Mouse (Mus musculus): ENCODE results near the gene Pigx. TPM values are rescaled to one million over a fixed set of nuclear protein-coding genes. Genes with fewer than 3 reads are reported as not detected.

Pigx gene
- polyA plus RNA-seq, 1 experiment from 2014 or later, result 95.6 TPM

DNA sequence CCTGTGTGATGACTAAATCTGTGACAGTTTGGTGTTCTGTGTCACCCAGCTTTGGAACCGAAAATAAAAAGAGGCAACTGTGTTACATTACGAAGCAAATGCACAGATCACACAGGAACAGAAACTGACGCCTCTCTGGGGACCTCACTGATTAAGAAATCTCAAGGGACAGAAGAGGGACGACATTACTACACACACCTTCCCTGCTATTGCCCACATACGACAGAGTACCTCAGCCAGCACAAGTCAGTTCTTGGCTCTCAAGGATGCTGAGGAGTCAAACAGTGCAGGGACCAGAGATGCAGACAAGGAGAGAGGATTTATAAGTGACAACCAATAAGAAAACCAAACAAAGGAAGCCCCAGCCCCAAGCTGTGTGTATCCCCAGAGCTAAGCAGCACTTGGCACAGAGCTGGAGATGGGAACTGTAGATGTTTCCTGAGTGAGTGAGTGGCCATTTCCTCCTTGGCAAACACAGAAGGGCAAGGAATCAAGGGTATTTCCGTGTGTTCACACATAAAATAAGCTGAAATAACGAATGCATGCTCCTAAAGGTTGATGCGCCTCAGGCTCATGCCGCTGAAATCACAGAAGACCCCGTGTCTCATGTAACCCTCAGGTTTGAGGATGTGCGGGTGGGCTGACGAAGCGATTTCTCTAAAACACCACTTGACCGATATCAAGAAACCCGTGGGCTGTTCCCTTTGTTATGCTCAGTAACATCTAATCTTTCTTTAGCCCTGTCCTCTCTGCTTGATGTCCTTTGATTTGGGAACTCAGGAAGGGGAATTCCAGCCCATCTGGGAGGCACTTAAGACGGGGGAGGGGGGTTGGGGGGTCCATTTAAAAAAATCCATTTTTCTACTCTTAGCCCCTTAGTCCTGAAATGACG lies 25.1 kb upstream of the Pigx start:
- peak; percentile 55; the same call in 1 of the 2 replicates for ATAC-seq (ENCODE audit: borderline replicate concordance, extremely low read depth, low FRiP score, low TSS enrichment)
- H3K4me3 ChIP-seq, result no peak overlapping the region
- H3K27me3 ChIP-seq, result no peaks in the 10 kb centered on the region
- WGBS, result 52% methylated on average over 17 of the region's 17 CpGs
- no peaks in the 10 kb centered on the region for H3K9me3 ChIP-seq
- H3K4me1 ChIP-seq, result peaks cover 4% of the 10 kb centered on the region; the same call in 1 of the 2 replicates
- H3K9ac ChIP-seq, result no peak overlapping the region
- no peak overlapping the region for H3K4me2 ChIP-seq
- H3K36me3 ChIP-seq, result no peaks in the 10 kb centered on the region
- peak overlapping the region; percentile 67 for H3K27ac ChIP-seq

DNA sequence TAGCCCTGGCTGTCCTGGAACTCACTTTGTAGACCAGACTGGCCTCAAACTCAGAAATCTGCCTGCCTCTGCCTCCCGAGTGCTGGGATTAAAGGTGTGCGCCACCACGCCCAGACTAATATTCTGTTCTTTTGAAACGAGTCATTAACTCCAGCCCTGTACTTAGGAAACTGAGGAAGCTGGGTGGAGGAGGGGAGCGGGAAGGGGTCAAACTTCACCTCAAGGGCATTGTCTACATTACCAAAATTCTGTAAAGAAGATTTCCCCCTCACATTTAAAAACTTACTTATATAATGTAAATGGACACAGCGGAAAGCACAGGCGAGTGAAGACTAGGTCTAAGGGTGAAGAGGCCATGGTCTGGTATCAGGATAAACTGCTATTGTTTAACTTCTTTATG lies 24.5 kb upstream of the Pigx start:
- Histone ChIP-seq H3K4me1 (peaks cover 4% of the 10 kb centered on the region; the same call in 1 of the 2 replicates), H3K27ac (peak overlapping the region; percentile 67; the same call in 1 of the 2 replicates), H3K9me3 (no peaks in the 10 kb centered on the region), H3K4me3 (no peak overlapping the region), H3K36me3 (no peaks in the 10 kb centered on the region), H3K4me2 (no peak overlapping the region), H3K9ac (no peak overlapping the region), H3K27me3 (no peaks in the 10 kb centered on the region)
- ATAC-seq (ENCODE audit: borderline replicate concordance, extremely low read depth, low FRiP score, low TSS enrichment), result no peak
- 80% methylated on average over 7 of the region's 7 CpGs for WGBS

- ATAC-seq (ENCODE audit: borderline replicate concordance, extremely low read depth, low FRiP score, low TSS enrichment), result no peak
These were observed 20.9 kb upstream of the Pigx start for GRCm38 (mm10) chr16:32120454-32120853.

GRCm38 (mm10) chr16:32116186-32116585 lies 16.6 kb upstream of the Pigx start:
- Histone ChIP-seq H3K4me1 (peaks cover 6% of the 10 kb centered on the region; the same call in 1 of the 2 replicates), H3K27me3 (no peaks in the 10 kb centered on the region), H3K4me2 (no peak overlapping the region), H3K27ac (no peak overlapping the region), H3K9ac (no peak overlapping the region), H3K36me3 (no peaks in the 10 kb centered on the region), H3K4me3 (no peak overlapping the region), H3K9me3 (no peaks in the 10 kb centered on the region)
- no peak for ATAC-seq (ENCODE audit: borderline replicate concordance, extremely low read depth, low FRiP score, low TSS enrichment)
- WGBS, result 26% methylated on average over 5 of the region's 5 CpGs

More at GRCm38 (mm10) chr16:32120454-32120853, 20.9 kb upstream of the Pigx start:
- Histone ChIP-seq H3K36me3 (no peaks in the 10 kb centered on the region), H3K27ac (no peak overlapping the region), H3K4me1 (peaks cover 10% of the 10 kb centered on the region), H3K4me2 (no peak overlapping the region), H3K4me3 (no peak overlapping the region), H3K27me3 (no peaks in the 10 kb centered on the region), H3K9ac (no peak overlapping the region), H3K9me3 (no peaks in the 10 kb centered on the region)
- WGBS, result 73% methylated on average over 3 of the region's 3 CpGs

DNA sequence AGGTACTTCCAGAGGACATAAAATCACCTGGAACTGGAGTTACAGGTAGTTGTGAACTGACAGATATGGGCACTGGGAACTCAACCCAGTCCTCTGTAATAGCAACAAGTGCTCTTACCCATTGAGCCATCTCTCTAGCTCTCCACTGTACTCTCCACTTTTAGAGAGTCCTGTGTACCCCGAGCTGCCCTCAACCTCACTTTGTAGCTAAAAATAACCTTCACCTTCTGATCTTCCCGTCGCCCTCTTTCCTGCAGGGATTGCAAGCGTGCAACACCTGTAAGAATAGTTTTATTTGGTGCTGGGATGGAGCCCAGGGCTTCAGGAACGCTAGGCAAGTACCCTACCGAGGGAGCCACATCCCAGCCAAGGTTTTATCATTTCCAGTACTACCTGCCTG lies 16.2 kb upstream of the Pigx start:
- Histone ChIP-seq H3K4me1 (peaks cover 6% of the 10 kb centered on the region; the same call in 1 of the 2 replicates), H3K4me3 (no peak overlapping the region), H3K9ac (no peak overlapping the region), H3K9me3 (no peaks in the 10 kb centered on the region), H3K36me3 (no peaks in the 10 kb centered on the region), H3K27ac (no peak overlapping the region), H3K27me3 (no peaks in the 10 kb centered on the region), H3K4me2 (peak overlapping the region; percentile 15; the same call in 1 of the 2 replicates)
- ATAC-seq (ENCODE audit: borderline replicate concordance, extremely low read depth, low FRiP score, low TSS enrichment), result no peak
- WGBS, result 40% methylated on average over 6 of the region's 6 CpGs

- H3K9me3 ChIP-seq, result no peaks in the 10 kb centered on the region
- peaks cover 6% of the 10 kb centered on the region; the same call in 1 of the 2 replicates for H3K4me1 ChIP-seq
- ATAC-seq (ENCODE audit: borderline replicate concordance, extremely low read depth, low FRiP score, low TSS enrichment), result 0 out of 2 replicates have a peak, but pooled peaks have one; percentile 14
- H3K27me3 ChIP-seq, result no peaks in the 10 kb centered on the region
- no peak overlapping the region for H3K4me3 ChIP-seq
- no peaks in the 10 kb centered on the region for H3K36me3 ChIP-seq
- peak overlapping the region; percentile 55; the same call in 1 of the 2 replicates for H3K27ac ChIP-seq
- WGBS, result 11% methylated on average over 15 of the region's 15 CpGs
- no peak overlapping the region for H3K9ac ChIP-seq
- H3K4me2 ChIP-seq, result peak overlapping the region; percentile 15; the same call in 1 of the 2 replicates
These were observed 15.6 kb upstream of the Pigx start for GRCm38 (mm10) chr16:32114968-32115695.

- Histone ChIP-seq H3K36me3 (no peaks in the 10 kb centered on the region), H3K4me2 (no peak overlapping the region), H3K27ac (peak overlapping the region; percentile 55), H3K4me1 (peaks cover 6% of the 10 kb centered on the region; the same call in 1 of the 2 replicates), H3K4me3 (no peak overlapping the region), H3K9ac (no peak overlapping the region), H3K9me3 (no peaks in the 10 kb centered on the region), H3K27me3 (no peaks in the 10 kb centered on the region)
- 79% methylated on average over 10 of the region's 10 CpGs for WGBS
- ATAC-seq (ENCODE audit: borderline replicate concordance, extremely low read depth, low FRiP score, low TSS enrichment), result no peak
These were observed 14.9 kb upstream of the Pigx start for GRCm38 (mm10) chr16:32114406-32114805.

GRCm38 (mm10) chr16:32113541-32114218 lies 14.1 kb upstream of the Pigx start:
- H3K4me3 ChIP-seq, result no peak overlapping the region
- no peak overlapping the region for H3K9ac ChIP-seq
- H3K27me3 ChIP-seq, result no peaks in the 10 kb centered on the region
- no peaks in the 10 kb centered on the region for H3K36me3 ChIP-seq
- H3K9me3 ChIP-seq, result no peaks in the 10 kb centered on the region
- peak overlapping the region; percentile 55 for H3K27ac ChIP-seq
- 0 out of 2 replicates have a peak, but pooled peaks have one; percentile 44 for ATAC-seq (ENCODE audit: borderline replicate concordance, extremely low read depth, low FRiP score, low TSS enrichment)
- WGBS, result 38% methylated on average over 23 of the region's 23 CpGs
- peak overlapping the region; percentile 28; the same call in 1 of the 2 replicates for H3K4me2 ChIP-seq
- H3K4me1 ChIP-seq, result peaks cover 6% of the 10 kb centered on the region; the same call in 1 of the 2 replicates

DNA sequence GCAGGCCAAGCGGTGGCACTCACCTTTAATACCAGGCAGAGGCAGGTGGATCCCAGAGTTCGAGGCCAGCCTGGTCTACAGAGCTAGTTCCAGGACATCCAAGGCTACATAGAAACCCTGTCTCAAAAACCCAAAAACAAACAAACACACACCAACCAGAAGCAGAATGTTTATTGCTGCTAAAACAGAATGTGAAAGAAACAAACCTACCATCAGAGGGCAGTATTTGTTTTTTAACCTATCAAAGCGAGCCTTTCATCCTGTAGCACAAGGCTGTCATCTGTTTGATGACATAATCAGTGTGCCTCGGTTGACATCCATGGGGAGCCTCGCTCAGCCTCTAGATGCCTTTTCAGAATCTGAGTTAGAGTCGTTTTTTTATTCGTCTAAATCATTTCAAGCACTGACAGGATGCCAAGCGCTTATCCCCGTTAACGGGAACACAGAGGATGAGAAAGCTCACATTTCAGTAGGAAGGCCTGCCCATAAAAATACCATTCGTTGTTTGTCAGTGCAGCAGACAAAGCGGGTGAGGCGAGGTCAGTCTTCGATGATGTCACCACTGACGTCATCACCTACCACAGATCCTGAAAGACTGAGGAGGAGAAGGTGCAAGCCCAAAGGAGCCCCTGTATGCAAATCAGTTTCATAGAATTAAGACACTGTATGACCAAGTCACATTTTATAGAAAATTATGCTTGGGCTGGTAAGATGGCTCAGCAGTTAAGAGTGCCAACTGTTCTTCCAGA lies 11.6 kb upstream of the Pigx start:
- Histone ChIP-seq H3K4me2 (no peak overlapping the region), H3K9me3 (no peaks in the 10 kb centered on the region), H3K4me1 (peaks cover 3% of the 10 kb centered on the region; the same call in 1 of the 2 replicates), H3K9ac (no peak overlapping the region), H3K36me3 (peaks cover 14% of the 10 kb centered on the region; the same call in 1 of the 2 replicates), H3K27me3 (no peaks in the 10 kb centered on the region), H3K4me3 (no peak overlapping the region), H3K27ac (no peak overlapping the region)
- WGBS, result 70% methylated on average over 15 of the region's 15 CpGs
- ATAC-seq (ENCODE audit: borderline replicate concordance, extremely low read depth, low FRiP score, low TSS enrichment), result no peak

- Histone ChIP-seq H3K4me2 (no peak overlapping the region), H3K9ac (no peak overlapping the region), H3K27me3 (no peaks in the 10 kb centered on the region), H3K36me3 (peaks cover 27% of the 10 kb centered on the region), H3K4me3 (no peak overlapping the region), H3K4me1 (no peaks in the 10 kb centered on the region), H3K27ac (no peak overlapping the region), H3K9me3 (no peaks in the 10 kb centered on the region)
- no peak for ATAC-seq (ENCODE audit: borderline replicate concordance, extremely low read depth, low FRiP score, low TSS enrichment)
- 88% methylated on average over 2 of the region's 2 CpGs for WGBS
These were observed 9.0 kb upstream of the Pigx start for GRCm38 (mm10) chr16:32108578-32108977.

GRCm38 (mm10) chr16:32108170-32108569 lies 8.6 kb upstream of the Pigx start:
- Histone ChIP-seq H3K4me3 (no peak overlapping the region), H3K4me2 (no peak overlapping the region), H3K27me3 (no peaks in the 10 kb centered on the region), H3K27ac (no peak overlapping the region), H3K4me1 (no peaks in the 10 kb centered on the region), H3K9me3 (no peaks in the 10 kb centered on the region), H3K36me3 (peaks cover 31% of the 10 kb centered on the region), H3K9ac (no peak overlapping the region)
- ATAC-seq (ENCODE audit: borderline replicate concordance, extremely low read depth, low FRiP score, low TSS enrichment), result no peak
- WGBS, result 74% methylated on average over 7 of the region's 7 CpGs

All from lung, embryonic 15.5 days (tissue).